Mouse (Mus musculus) ES-Bruce4 (cell line): ENCODE measurements around the gene Ociad2. TPM values are rescaled to one million over a fixed set of nuclear protein-coding genes. Genes with fewer than 3 reads are reported as not detected.
A peak's percentile ranks its signal among the peaks of the same experiment; 100 is the strongest.
"Not testable (repeated sequence)": the region's sequence is repeated elsewhere in the genome, so short reads cannot be mapped to it uniquely, and the experiment has no call there.

Source experiments
- H3K27ac ChIP-seq: 2 replicates; pipeline ENCODE4 v1.5.1; 2012; ENCODE audit warnings: low read length, inconsistent platforms; ENCODE audit not compliant: insufficient read depth
- H3K27me3 ChIP-seq: 2 replicates; pipeline ENCODE4 v1.6.1; 2012; ENCODE audit warnings: mild to moderate bottlenecking, low read length, inconsistent platforms; ENCODE audit not compliant: control insufficient read depth, poor library complexity, insufficient read depth, severe bottlenecking
- H3K36me3 ChIP-seq: 2 replicates; pipeline ENCODE4 v1.6.1; 2012; ENCODE audit warnings: inconsistent platforms, mild to moderate bottlenecking, low read length, moderate library complexity; ENCODE audit not compliant: control insufficient read depth, poor library complexity, insufficient read depth, severe bottlenecking
- H3K4me1 ChIP-seq: one replicate; pipeline ENCODE4 v1.8.1; 2011; ENCODE audit warnings: low read length; ENCODE audit not compliant: control insufficient read depth, insufficient read depth
- H3K4me3 ChIP-seq: 2 replicates; pipeline ENCODE4 v1.5.1; 2011; ENCODE audit warnings: low read depth, mild to moderate bottlenecking, low read length
- H3K9ac ChIP-seq: 2 replicates; pipeline ENCODE4 v1.6.1; 2012; ENCODE audit warnings: low read depth, mild to moderate bottlenecking, inconsistent platforms; ENCODE audit not compliant: poor library complexity, severe bottlenecking
- H3K9me3 ChIP-seq: replicated peaks from 2 replicates; pipeline ENCODE4 v1.6.1; 2012; ENCODE audit warnings: mild to moderate bottlenecking, low read length, inconsistent platforms; ENCODE audit not compliant: control insufficient read depth, poor library complexity, insufficient read depth, severe bottlenecking
- CTCF ChIP-seq: IDR thresholded peaks from one replicate; pipeline ENCODE4 v1.8.1; 2011; ENCODE audit warnings: low read depth, low read length
- EP300 ChIP-seq: IDR thresholded peaks from 2 replicates; pipeline ENCODE4 v1.6.1; 2011; ENCODE audit warnings: low read depth, low read length; ENCODE audit not compliant: insufficient read depth
- POLR2A ChIP-seq: IDR thresholded peaks from one replicate; pipeline ENCODE4 v1.8.1; 2011; ENCODE audit warnings: low read length; ENCODE audit not compliant: insufficient read depth
- polyA plus RNA-seq: library from polyadenylated mRNA; stranded (reverse); fragments of >200 nt; gene quantifications from 2 replicates; pipeline ENCODE4 v1.2.4, GENCODE M21; 2011; ENCODE audit warnings: low read depth; ENCODE audit not compliant: missing spikeins, insufficient read depth, insufficient read length

The Ociad2 gene
- polyA plus RNA-seq, 1 experiment, result 4.9 TPM

GRCm38 (mm10) chr5:73337961-73338831 lies 2.6 kb downstream of the Ociad2 start:
- H3K27ac ChIP-seq, result no peak overlapping the region
- no peaks in the 10 kb centered on the region for H3K9me3 ChIP-seq
- TF ChIP-seq POLR2A, result no peak
- no peak for TF ChIP-seq EP300
- TF ChIP-seq CTCF, result no peak
- no peaks in the 10 kb centered on the region for H3K27me3 ChIP-seq
- no peaks in the 10 kb centered on the region for H3K4me1 ChIP-seq
- no peaks in the 10 kb centered on the region for H3K36me3 ChIP-seq
- H3K4me3 ChIP-seq, result peak overlapping the region; percentile 59
- peak overlapping the region; percentile 53 for H3K9ac ChIP-seq

- Histone ChIP-seq H3K4me1 (no peaks in the 10 kb centered on the region), H3K27me3 (no peaks in the 10 kb centered on the region), H3K9ac (no peak overlapping the region), H3K4me3 (no peak overlapping the region), H3K36me3 (no peaks in the 10 kb centered on the region), H3K27ac (no peak overlapping the region), H3K9me3 (no peaks in the 10 kb centered on the region)
- TF ChIP-seq EP300 (no peak), CTCF (no peak)
Measured at GRCm38 (mm10) chr5:73336448-73336847, 4.4 kb downstream of the Ociad2 start.

- Histone ChIP-seq H3K27ac (no peak overlapping the region), H3K4me3 (no peak overlapping the region), H3K4me1 (no peaks in the 10 kb centered on the region), H3K27me3 (no peaks in the 10 kb centered on the region), H3K36me3 (no peaks in the 10 kb centered on the region), H3K9ac (no peak overlapping the region), H3K9me3 (no peaks in the 10 kb centered on the region)
- TF ChIP-seq EP300 (no peak), POLR2A (no peak), CTCF (no peak)
Measured at GRCm38 (mm10) chr5:73331002-73331401, 9.8 kb downstream of the Ociad2 start.

- Histone ChIP-seq H3K4me1 (no peaks in the 10 kb centered on the region), H3K27ac (no peak overlapping the region), H3K27me3 (no peaks in the 10 kb centered on the region), H3K36me3 (no peaks in the 10 kb centered on the region), H3K4me3 (no peak overlapping the region), H3K9ac (no peak overlapping the region), H3K9me3 (no peaks in the 10 kb centered on the region)
- TF ChIP-seq EP300 (no peak), POLR2A (no peak), CTCF (no peak)
Measured at GRCm38 (mm10) chr5:73324526-73325170, 16.2 kb downstream of the Ociad2 start.

GRCm38 (mm10) chr5:73323602-73324001 lies 17.2 kb downstream of the Ociad2 start:
- no peaks in the 10 kb centered on the region for H3K27me3 ChIP-seq
- no peaks in the 10 kb centered on the region for H3K9me3 ChIP-seq
- H3K4me3 ChIP-seq, result no peak overlapping the region
- no peaks in the 10 kb centered on the region for H3K36me3 ChIP-seq
- H3K9ac ChIP-seq, result no peak overlapping the region
- H3K27ac ChIP-seq, result no peak overlapping the region
- no peaks in the 10 kb centered on the region for H3K4me1 ChIP-seq
- no peak for TF ChIP-seq POLR2A
- TF ChIP-seq CTCF, result no peak
- TF ChIP-seq EP300, result no peak

GRCm38 (mm10) chr5:73322684-73323083 lies 18.1 kb downstream of the Ociad2 start:
- not testable (repeated sequence) for H3K9ac ChIP-seq, H3K27ac ChIP-seq, H3K27me3 ChIP-seq

More at GRCm38 (mm10) chr5:73322684-73323083, 18.1 kb downstream of the Ociad2 start:
- not testable (repeated sequence) for H3K36me3 ChIP-seq, H3K4me1 ChIP-seq, H3K9me3 ChIP-seq, H3K4me3 ChIP-seq
